Mouse (Mus musculus) hindbrain, postnatal 0 days (tissue): ENCODE results near the gene Nlrc5. TPM values are rescaled to one million over a fixed set of nuclear protein-coding genes. Genes with fewer than 3 reads are reported as not detected.
A peak's percentile ranks its signal among the peaks of the same experiment; 100 is the strongest.

Experiments
- ATAC-seq: fragments of 200-750 bp; cut with Nextera tagmentation; 2 replicates; pipeline ENCODE4 v1.8.0; 2017; ENCODE audit warnings: mild to moderate bottlenecking, moderate TSS enrichment, moderate library complexity
- DNase-seq: peaks from one replicate; pipeline ENCODE4 v3.0.0-alpha.2; 2015; ENCODE audit warnings: low spot score
- H3K27ac ChIP-seq: fragments of 300-500 bp; sonication (generic); 2 replicates; pipeline ENCODE4 v1.5.1; 2014; ENCODE audit warnings: mild to moderate bottlenecking
- H3K27me3 ChIP-seq: fragments of 300-500 bp; sonication (generic); 2 replicates; pipeline ENCODE4 v1.6.1; 2014; ENCODE audit warnings: low read length, mixed read lengths; ENCODE audit not compliant: insufficient read depth
- H3K36me3 ChIP-seq: fragments of 300-500 bp; sonication (generic); 2 replicates; pipeline ENCODE4 v1.6.1; 2014; ENCODE audit warnings: low read length, mixed read lengths; ENCODE audit not compliant: insufficient read depth
- H3K4me1 ChIP-seq: fragments of 300-500 bp; sonication (generic); 2 replicates; pipeline ENCODE4 v1.6.1; 2014; ENCODE audit warnings: antibody characterized with exemption, low read length, mixed read lengths; ENCODE audit not compliant: insufficient read depth
- H3K4me2 ChIP-seq: fragments of 300-500 bp; sonication (generic); 2 replicates; pipeline ENCODE4 v1.6.1; 2014; ENCODE audit warnings: low read depth, mild to moderate bottlenecking, low read length, moderate library complexity, mixed read lengths
- H3K4me3 ChIP-seq: fragments of 300-500 bp; sonication (generic); 2 replicates; pipeline ENCODE4 v1.5.1; 2014; ENCODE audit warnings: low read length
- H3K9ac ChIP-seq: fragments of 300-500 bp; sonication (generic); replicated peaks from 2 replicates; pipeline ENCODE4 v1.6.1; 2014; ENCODE audit warnings: mild to moderate bottlenecking, low read length, moderate library complexity, mixed read lengths
- H3K9me3 ChIP-seq: fragments of 300-500 bp; sonication (generic); 2 replicates; pipeline ENCODE4 v1.6.1; 2016; ENCODE audit warnings: low read length, mixed read lengths
- CTCF ChIP-seq: IDR thresholded peaks from 2 replicates; pipeline ENCODE4 v1.5.1; 2016; ENCODE audit warnings: antibody characterized with exemption, control low read depth, low read depth
- WGBS: fragments of 180-500 bp; shearing (Covaris S2); extraction: QIAGEN DNeasy Blood & Tissue Kit; methylation state at CpG from one replicate; pipeline ENCODE4 v1.1.7; 2014; 5-methylcytosine and 5-hydroxymethylcytosine counted together
- polyA plus RNA-seq: library from polyadenylated mRNA; unstranded; fragments of >200 nt; fragmentation: Nextera tagmentation; extraction: Ambion mirVana; gene quantifications from 2 replicates; pipeline ENCODE4 v1.2.1, GENCODE M21; 2015
- total RNA-seq: library from RNA; depleted of rRNA; stranded (reverse); fragments of >200 nt; gene quantifications from 2 replicates; pipeline ENCODE4 v1.2.3, GENCODE M21; 2014

The Nlrc5 gene
- total and polyA plus RNA-seq, 2 experiments from 2014 or later = 0.38 to 0.89 TPM

- no peaks in the 10 kb centered on the region for H3K9me3 ChIP-seq
- no peak for ATAC-seq
- H3K4me3 ChIP-seq = no peak overlapping the region
- no peak overlapping the region for H3K9ac ChIP-seq
- DNase-seq = no peak
- no peaks in the 10 kb centered on the region for H3K36me3 ChIP-seq
- no peak for TF ChIP-seq CTCF
- H3K4me2 ChIP-seq = no peak overlapping the region
- 90% methylated on average over 5 of the region's 5 CpGs for WGBS
- no peaks in the 10 kb centered on the region for H3K27me3 ChIP-seq
- no peak overlapping the region for H3K27ac ChIP-seq
- no peaks in the 10 kb centered on the region for H3K4me1 ChIP-seq
These were observed 84.9 kb downstream of the Nlrc5 start for GRCm38 (mm10) chr8:94519021-94519420.

GRCm38 (mm10) chr8:94521481-94521880 lies 87.3 kb downstream of the Nlrc5 start:
- WGBS = 60% methylated on average over 4 of the region's 4 CpGs
- no peak for DNase-seq
- no peaks in the 10 kb centered on the region for H3K4me1 ChIP-seq
- no peaks in the 10 kb centered on the region for H3K36me3 ChIP-seq
- no peak overlapping the region for H3K27ac ChIP-seq
- no peaks in the 10 kb centered on the region for H3K27me3 ChIP-seq
- no peak for ATAC-seq
- no peaks in the 10 kb centered on the region for H3K9me3 ChIP-seq
- TF ChIP-seq CTCF = no peak
- no peak overlapping the region for H3K9ac ChIP-seq
- no peak overlapping the region for H3K4me3 ChIP-seq
- H3K4me2 ChIP-seq = no peak overlapping the region

- ATAC-seq = no peak
- 81% methylated on average over 3 of the region's 3 CpGs for WGBS
- Histone ChIP-seq H3K4me2 (no peak overlapping the region), H3K9ac (no peak overlapping the region), H3K4me3 (no peak overlapping the region), H3K27ac (no peak overlapping the region), H3K36me3 (no peaks in the 10 kb centered on the region), H3K27me3 (no peaks in the 10 kb centered on the region), H3K9me3 (no peaks in the 10 kb centered on the region), H3K4me1 (no peaks in the 10 kb centered on the region)
- TF ChIP-seq CTCF = no peak
- DNase-seq = no peak
These were observed 88.3 kb downstream of the Nlrc5 start for GRCm38 (mm10) chr8:94522482-94522881.

GRCm38 (mm10) chr8:94524554-94524953 lies 90.4 kb downstream of the Nlrc5 start:
- Histone ChIP-seq H3K4me1 (no peaks in the 10 kb centered on the region), H3K27me3 (no peaks in the 10 kb centered on the region), H3K36me3 (no peaks in the 10 kb centered on the region), H3K4me2 (no peak overlapping the region), H3K4me3 (no peak overlapping the region), H3K27ac (no peak overlapping the region), H3K9me3 (no peaks in the 10 kb centered on the region), H3K9ac (no peak overlapping the region)
- no peak for TF ChIP-seq CTCF
- DNase-seq = no peak
- no peak for ATAC-seq
- 84% methylated on average over 9 of the region's 9 CpGs for WGBS

GRCm38 (mm10) chr8:94527178-94527577 lies 93.0 kb downstream of the Nlrc5 start:
- TF ChIP-seq CTCF = no peak
- no peak for DNase-seq
- H3K9ac ChIP-seq = no peak overlapping the region
- H3K4me2 ChIP-seq = no peak overlapping the region
- H3K9me3 ChIP-seq = no peaks in the 10 kb centered on the region
- H3K36me3 ChIP-seq = no peaks in the 10 kb centered on the region
- no peak for ATAC-seq
- no peaks in the 10 kb centered on the region for H3K4me1 ChIP-seq
- H3K4me3 ChIP-seq = no peak overlapping the region
- WGBS = 88% methylated on average over 7 of the region's 7 CpGs
- no peaks in the 10 kb centered on the region for H3K27me3 ChIP-seq
- no peak overlapping the region for H3K27ac ChIP-seq

- Histone ChIP-seq H3K27me3 (no peaks in the 10 kb centered on the region), H3K27ac (no peak overlapping the region), H3K9me3 (no peaks in the 10 kb centered on the region), H3K9ac (no peak overlapping the region), H3K4me3 (no peak overlapping the region), H3K36me3 (no peaks in the 10 kb centered on the region), H3K4me2 (no peak overlapping the region), H3K4me1 (no peaks in the 10 kb centered on the region)
- ATAC-seq (no peak), DNase-seq (peak; percentile 77)
- WGBS = 38% methylated on average over 4 of the region's 4 CpGs
- TF ChIP-seq CTCF = peak; percentile 95
These were observed 94.1 kb downstream of the Nlrc5 start for GRCm38 (mm10) chr8:94528245-94528644.

GRCm38 (mm10) chr8:94529875-94530274 lies 95.7 kb downstream of the Nlrc5 start:
- no peak overlapping the region for H3K4me2 ChIP-seq
- 74% methylated on average over 4 of the region's 4 CpGs for WGBS
- no peak overlapping the region for H3K4me3 ChIP-seq
- TF ChIP-seq CTCF = no peak
- no peak overlapping the region for H3K9ac ChIP-seq
- DNase-seq (no peak), ATAC-seq (no peak)
- no peaks in the 10 kb centered on the region for H3K27me3 ChIP-seq
- no peak overlapping the region for H3K27ac ChIP-seq
- no peaks in the 10 kb centered on the region for H3K36me3 ChIP-seq
- H3K9me3 ChIP-seq = no peaks in the 10 kb centered on the region
- H3K4me1 ChIP-seq = peaks cover 7% of the 10 kb centered on the region; the same call in 1 of the 2 replicates
